Mouse (Mus musculus) G1E (cell line): ENCODE results near the gene Cnih4.

Source experiments
- CTCF ChIP-seq: IDR thresholded peaks from 2 replicates; pipeline ENCODE4 v1.5.1; 2012; ENCODE audit warnings: low read depth, low read length, inconsistent platforms, mixed read lengths
- GATA1 ChIP-seq: IDR thresholded peaks from 2 replicates; pipeline ENCODE4 v1.6.1; 2012; ENCODE audit warnings: borderline replicate concordance, low read length, inconsistent platforms, mixed read lengths
- POLR2AphosphoS5 ChIP-seq: IDR thresholded peaks from 2 replicates; pipeline ENCODE4 v1.6.1; 2012; ENCODE audit warnings: low read depth, low read length, inconsistent platforms; ENCODE audit not compliant: insufficient replicate concordance

GRCm38 (mm10) chr1:181143609-181143949 is 914 bp upstream of the Cnih4 start:
- TF ChIP-seq CTCF, result no peak
- TF ChIP-seq GATA1, result no peak
- no peak for TF ChIP-seq POLR2AphosphoS5
